Mouse (Mus musculus) embryonic facial prominence, embryonic 11.5 days (tissue): ENCODE data around the gene Ccdc137. TPM values are rescaled to one million over a fixed set of nuclear protein-coding genes. Genes with fewer than 3 reads are reported as not detected.

Experiments used
- ATAC-seq: fragments of 200-750 bp; cut with Nextera tagmentation; replicated peaks from 2 replicates; pipeline ENCODE4 v1.8.0; 2017; ENCODE audit warnings: low read depth; ENCODE audit not compliant: insufficient number of reproducible peaks, low FRiP score, low TSS enrichment
- DNase-seq: peaks from one replicate; pipeline ENCODE4 v3.0.0-alpha.2; 2015; ENCODE audit warnings: low spot score
- H3K27ac ChIP-seq: fragments of 300-500 bp; sonication (generic); replicated peaks from 2 replicates; pipeline ENCODE4 v1.5.1; 2014; ENCODE audit warnings: mild to moderate bottlenecking, low read depth, low read length, control low read depth
- H3K27me3 ChIP-seq: fragments of 300-500 bp; sonication (generic); 2 replicates; pipeline ENCODE4 v1.6.1; 2014; ENCODE audit warnings: mild to moderate bottlenecking, low read length, moderate library complexity, mixed read lengths; ENCODE audit not compliant: control insufficient read depth, insufficient read depth
- H3K36me3 ChIP-seq: fragments of 300-500 bp; sonication (generic); replicated peaks from 2 replicates; pipeline ENCODE4 v1.6.1; 2014; ENCODE audit warnings: low read depth, mild to moderate bottlenecking, low read length, moderate library complexity, mixed read lengths; ENCODE audit not compliant: control insufficient read depth, insufficient read depth
- H3K4me1 ChIP-seq: fragments of 300-500 bp; sonication (generic); 2 replicates; pipeline ENCODE4 v1.6.1; 2014; ENCODE audit warnings: low read length, mixed read lengths; ENCODE audit not compliant: control insufficient read depth, insufficient read depth
- H3K4me2 ChIP-seq: fragments of 300-500 bp; sonication (generic); 2 replicates; pipeline ENCODE4 v1.6.1; 2014; ENCODE audit warnings: low read depth, mild to moderate bottlenecking, control low read depth, low read length, moderate library complexity
- H3K4me3 ChIP-seq: fragments of 300-500 bp; sonication (generic); 2 replicates; pipeline ENCODE4 v1.5.1; 2014; ENCODE audit warnings: low read depth, low read length, control low read depth
- H3K9ac ChIP-seq: fragments of 300-500 bp; sonication (generic); replicated peaks from 2 replicates; pipeline ENCODE4 v1.6.1; 2014; ENCODE audit warnings: mild to moderate bottlenecking, control low read depth, low read length
- H3K9me3 ChIP-seq: fragments of 300-500 bp; sonication (generic); replicated peaks from 2 replicates; pipeline ENCODE4 v1.6.1; 2016; ENCODE audit warnings: mild to moderate bottlenecking, low read length, inconsistent platforms, mixed read lengths; ENCODE audit not compliant: control insufficient read depth
- WGBS: fragments of 180-500 bp; shearing (Covaris S2); extraction: QIAGEN DNeasy Blood & Tissue Kit; methylation state at CpG from one replicate; pipeline ENCODE4 v1.1.7; 2014; 5-methylcytosine and 5-hydroxymethylcytosine counted together
- polyA plus RNA-seq: library from polyadenylated mRNA; unstranded; fragments of >200 nt; fragmentation: Nextera tagmentation; extraction: Ambion mirVana; gene quantifications from 2 replicates; pipeline ENCODE4 v1.2.1, GENCODE M21; 2014

Gene Ccdc137
- polyA plus RNA-seq, 1 experiment from 2014 or later: 28.5 TPM

GRCm38 (mm10) chr11:120437152-120437856 is 20.6 kb upstream of the Ccdc137 start, which contains the start of gene Nploc4:
TSS of gene Nploc4 (minus strand) at chr11:120437708.
- 0% methylated on average over 66 of the region's 77 CpGs for WGBS

GRCm38 (mm10) chr11:120437857-120438385 is 20.0 kb upstream of the Ccdc137 start:
- H3K9me3 ChIP-seq: no peaks in the 10 kb centered on the region
- no peak for ATAC-seq
- no peaks in the 10 kb centered on the region for H3K4me1 ChIP-seq
- peak overlapping the region; percentile 98 for H3K9ac ChIP-seq
- peak overlapping the region; percentile 99 for H3K4me3 ChIP-seq
- no peaks in the 10 kb centered on the region for H3K27me3 ChIP-seq
- H3K36me3 ChIP-seq: peaks cover 2% of the 10 kb centered on the region; the same call in 1 of the 2 replicates
- DNase-seq: no peak
- 30% methylated on average over 12 of the region's 12 CpGs for whole genome bisulfite sequencing
- 0 out of 2 replicates have a peak overlapping the region, but pooled peaks have one; percentile 65 for H3K27ac ChIP-seq
- peak overlapping the region; percentile 86 for H3K4me2 ChIP-seq

More at GRCm38 (mm10) chr11:120437152-120437856, 20.6 kb upstream of the Ccdc137 start, which contains the start of gene Nploc4:
- ATAC-seq (peak; percentile 80), DNase-seq (peak; percentile 93)
- Histone ChIP-seq H3K27ac (peak within 1 kb of the TSS; percentile 65), H3K36me3 (peaks cover 7% of the 10 kb centered on the region), H3K9me3 (no peaks in the 10 kb centered on the region), H3K4me2 (peak within 1 kb of the TSS; percentile 86), H3K4me3 (peak within 1 kb of the TSS; percentile 99), H3K27me3 (no peaks in the 10 kb centered on the region), H3K4me1 (no peaks in the 10 kb centered on the region), H3K9ac (peak within 1 kb of the TSS; percentile 98)

DNA sequence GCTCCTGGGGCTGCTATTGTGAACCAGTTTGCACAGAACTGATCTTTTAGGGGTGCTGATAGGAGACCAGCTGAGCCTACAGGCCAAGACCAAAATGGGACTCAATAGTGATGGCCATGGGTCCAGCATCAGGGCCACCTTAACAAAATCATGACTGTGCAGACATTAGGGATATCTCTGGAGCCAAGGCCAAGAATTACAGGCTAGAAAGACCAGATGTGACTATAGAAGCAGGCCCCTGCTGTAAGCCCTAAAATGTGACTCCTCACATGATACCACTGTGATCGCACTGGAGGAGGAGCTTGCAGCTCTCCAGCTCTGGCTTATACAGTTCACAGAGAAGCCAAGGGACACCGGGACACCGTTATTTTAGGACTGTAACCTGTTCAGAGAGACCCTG is 15.6 kb upstream of the Ccdc137 start, which contains the start of gene Tspan10:
Gene Tspan10, plus strand, starts transcription at position 301 of the 400 bp plus-strand sequence.
- Histone ChIP-seq H3K4me2 (no peak within 1 kb of the TSS), H3K9ac (no peak within 1 kb of the TSS), H3K27me3 (no peaks in the 10 kb centered on the region), H3K36me3 (no peaks in the 10 kb centered on the region), H3K4me3 (no peak within 1 kb of the TSS), H3K4me1 (no peaks in the 10 kb centered on the region), H3K27ac (no peak within 1 kb of the TSS), H3K9me3 (no peaks in the 10 kb centered on the region)
- 86% methylated on average over 3 of the region's 3 CpGs for WGBS
- DNase-seq (no peak), ATAC-seq (no peak)

DNA sequence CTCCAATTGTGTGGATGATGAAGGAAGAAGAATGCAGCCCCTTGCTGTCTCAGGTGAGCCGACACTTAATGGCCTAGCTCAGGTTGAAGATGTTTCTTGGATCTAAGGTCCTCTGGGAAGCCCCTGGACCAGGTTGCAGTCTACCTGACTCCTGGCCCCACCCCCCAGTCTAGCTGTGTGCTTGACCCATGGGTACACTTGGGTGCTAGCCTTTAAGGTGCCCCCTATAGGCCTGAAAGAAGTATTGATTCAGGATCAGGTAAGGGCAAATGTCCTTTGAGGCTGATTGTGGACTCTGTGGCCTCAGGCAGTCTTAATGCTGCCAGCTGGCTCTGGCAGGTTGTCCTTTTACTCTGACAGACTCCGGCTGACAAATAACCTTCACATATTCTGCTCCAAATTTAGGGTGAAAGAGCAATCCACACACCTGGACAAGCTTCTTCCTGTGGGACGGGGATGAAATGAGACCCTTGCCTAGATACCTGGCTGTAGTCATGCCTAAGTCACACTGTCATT is 15.1 kb upstream of the Ccdc137 start:
- no peaks in the 10 kb centered on the region for H3K36me3 ChIP-seq
- WGBS: 85% methylated on average over 3 of the region's 3 CpGs
- DNase-seq (no peak), ATAC-seq (no peak)
- H3K4me3 ChIP-seq: no peak overlapping the region
- H3K9ac ChIP-seq: no peak overlapping the region
- H3K27ac ChIP-seq: no peak overlapping the region
- no peaks in the 10 kb centered on the region for H3K9me3 ChIP-seq
- H3K27me3 ChIP-seq: no peaks in the 10 kb centered on the region
- H3K4me2 ChIP-seq: no peak overlapping the region
- H3K4me1 ChIP-seq: no peaks in the 10 kb centered on the region

- no peak overlapping the region for H3K4me2 ChIP-seq
- DNase-seq (no peak), ATAC-seq (no peak)
- no peaks in the 10 kb centered on the region for H3K9me3 ChIP-seq
- no peaks in the 10 kb centered on the region for H3K36me3 ChIP-seq
- no peak overlapping the region for H3K4me3 ChIP-seq
- no peak overlapping the region for H3K9ac ChIP-seq
- no peaks in the 10 kb centered on the region for H3K4me1 ChIP-seq
- 63% methylated on average over 6 of the region's 6 CpGs for WGBS
- no peak overlapping the region for H3K27ac ChIP-seq
- no peaks in the 10 kb centered on the region for H3K27me3 ChIP-seq
Observed at GRCm38 (mm10) chr11:120444106-120444505, 13.8 kb upstream of the Ccdc137 start.

- DNase-seq: no peak
- H3K9ac ChIP-seq: no peak overlapping the region; the same call in 1 of the 2 replicates
- H3K27ac ChIP-seq: no peak overlapping the region
- no peak for ATAC-seq
- H3K4me2 ChIP-seq: no peak overlapping the region
- H3K9me3 ChIP-seq: no peaks in the 10 kb centered on the region
- H3K4me1 ChIP-seq: no peaks in the 10 kb centered on the region
- no peaks in the 10 kb centered on the region for H3K36me3 ChIP-seq
- no peaks in the 10 kb centered on the region for H3K27me3 ChIP-seq
- no peak overlapping the region for H3K4me3 ChIP-seq
- WGBS: 79% methylated on average over 3 of the region's 3 CpGs
Observed at GRCm38 (mm10) chr11:120445475-120445874, 12.4 kb upstream of the Ccdc137 start.

DNA sequence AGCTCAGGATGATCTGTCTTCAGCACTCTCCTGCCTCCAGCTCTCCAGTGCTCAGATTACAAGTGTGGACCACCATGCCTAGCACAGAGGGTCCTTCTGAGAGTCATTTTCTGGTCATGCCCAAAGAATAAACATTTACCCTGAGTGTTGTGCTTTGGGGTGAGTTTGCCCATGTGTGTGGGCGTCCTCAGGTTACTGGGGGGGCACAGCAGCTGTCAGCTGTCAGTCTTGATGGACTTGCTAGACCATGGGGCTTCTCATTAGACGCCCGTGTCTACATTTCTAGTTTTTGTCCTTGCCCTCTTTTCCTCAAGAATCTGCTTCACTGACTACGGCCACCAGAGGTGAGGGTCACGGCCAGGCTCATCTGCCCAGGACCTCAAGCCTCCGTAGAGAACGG is 10.7 kb upstream of the Ccdc137 start:
- Histone ChIP-seq H3K4me2 (no peak overlapping the region), H3K27me3 (no peaks in the 10 kb centered on the region), H3K27ac (no peak overlapping the region), H3K4me1 (no peaks in the 10 kb centered on the region), H3K4me3 (no peak overlapping the region), H3K9ac (no peak overlapping the region), H3K36me3 (no peaks in the 10 kb centered on the region), H3K9me3 (no peaks in the 10 kb centered on the region)
- DNase-seq (no peak), ATAC-seq (no peak)
- WGBS: 77% methylated on average over 7 of the region's 7 CpGs

- no peak overlapping the region for H3K4me3 ChIP-seq
- H3K27ac ChIP-seq: no peak overlapping the region
- 69% methylated on average over 3 of the region's 3 CpGs for WGBS
- no peaks in the 10 kb centered on the region for H3K36me3 ChIP-seq
- no peaks in the 10 kb centered on the region; the same call in 1 of the 2 replicates for H3K4me1 ChIP-seq
- ATAC-seq (no peak), DNase-seq (no peak)
- H3K9ac ChIP-seq: no peak overlapping the region
- H3K9me3 ChIP-seq: no peaks in the 10 kb centered on the region
- no peak overlapping the region for H3K4me2 ChIP-seq
- no peaks in the 10 kb centered on the region for H3K27me3 ChIP-seq
Observed at GRCm38 (mm10) chr11:120452246-120452645, 5.7 kb upstream of the Ccdc137 start.
